Mouse (Mus musculus) cortical plate, adult 2 months (tissue): ENCODE results near the gene Asb16.

Experiments used
- CTCF ChIP-seq: fragments of 200-500 bp; IDR thresholded peaks from 2 replicates; pipeline ENCODE4 v1.5.1; 2011; ENCODE audit warnings: mild to moderate bottlenecking, control low read depth, low read length; ENCODE audit not compliant: insufficient read depth; ENCODE audit errors: extremely low read depth
- POLR2A ChIP-seq: fragments of 200-500 bp; IDR thresholded peaks from 2 replicates; pipeline ENCODE4 v1.6.1; 2011; ENCODE audit warnings: mild to moderate bottlenecking, low read length, control low read depth; ENCODE audit not compliant: insufficient read depth; ENCODE audit errors: extremely low read depth

DNA sequence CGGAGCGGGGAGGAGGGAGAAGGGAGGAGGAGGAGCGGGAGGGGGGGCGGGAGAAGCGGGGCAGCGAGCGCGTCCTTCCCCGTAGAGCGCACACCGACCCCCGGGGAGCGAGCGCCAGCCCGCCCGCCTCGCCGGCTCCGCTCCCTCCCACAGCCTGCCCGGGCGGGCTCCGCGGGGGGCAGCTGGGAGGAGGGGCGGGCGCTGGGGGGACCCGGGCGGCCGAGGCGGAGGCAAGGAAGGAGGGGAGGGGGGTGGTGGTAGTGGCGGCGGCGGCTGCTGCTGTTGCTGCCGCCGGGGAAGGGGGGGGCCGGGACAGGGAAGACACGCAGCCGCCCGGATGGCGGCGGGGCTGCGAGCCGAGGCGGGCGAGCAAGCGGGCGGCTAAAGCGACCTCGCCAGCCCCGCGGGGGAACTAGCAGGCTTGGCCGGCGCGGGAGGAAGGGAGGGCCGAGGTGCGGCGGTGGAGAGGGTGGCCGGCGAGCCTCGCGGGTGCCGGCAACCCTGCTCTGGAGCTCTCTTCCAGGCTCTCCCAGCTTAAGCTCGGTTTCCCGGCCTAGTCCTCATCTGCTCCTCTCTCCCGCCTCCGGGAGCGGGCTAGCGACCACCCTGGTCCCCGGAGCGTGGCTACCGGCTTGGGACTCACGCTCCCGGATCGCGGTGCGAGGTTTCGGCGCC is 49.5 kb downstream of the Asb16 start:
- TF ChIP-seq CTCF (no peak), POLR2A (no peak)
